Mouse (Mus musculus): ENCODE data around the gene Fam193b. TPM values are rescaled to one million over a fixed set of nuclear protein-coding genes. Genes with fewer than 3 reads are reported as not detected.
A peak's percentile ranks its signal among the peaks of the same experiment; 100 is the strongest.

The Fam193b gene
- polyA plus RNA-seq, 1 experiment from 2014 or later: 37.0 TPM

DNA sequence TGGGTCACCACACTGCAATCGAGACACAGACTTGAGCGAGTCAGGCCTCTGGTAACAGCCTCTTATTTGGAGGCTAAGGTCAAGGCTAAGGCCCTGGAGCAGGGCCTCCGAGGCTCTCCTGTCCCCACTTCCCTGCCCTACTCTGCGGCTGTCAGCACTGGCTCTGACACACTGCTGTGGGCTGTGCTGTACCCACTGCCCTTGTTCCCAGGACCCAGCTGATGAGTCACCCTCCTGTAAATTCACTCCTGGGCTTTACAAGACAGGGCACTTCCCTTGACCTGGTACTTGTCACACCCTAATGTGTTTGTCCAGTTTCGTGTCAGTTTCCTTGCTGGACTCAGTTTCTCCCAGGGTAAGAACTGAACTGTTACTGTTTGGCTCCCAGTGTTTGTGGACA is 22.5 kb downstream of the Fam193b start:
- no peak overlapping the region for H3K9ac ChIP-seq (replicated peaks; ENCODE audit: low read length)
- peaks cover 21% of the 10 kb centered on the region for H3K36me3 ChIP-seq (replicated peaks; ENCODE audit: control insufficient read depth, insufficient read depth, low read depth, low read length)
- no peak overlapping the region for H3K4me3 ChIP-seq (ENCODE audit: low read depth, low read length)
- H3K27me3 ChIP-seq (ENCODE audit: control insufficient read depth, insufficient read depth, low read length): no peaks in the 10 kb centered on the region
- H3K27ac ChIP-seq (replicated peaks; ENCODE audit: low read depth, low read length): no peak overlapping the region
- H3K4me1 ChIP-seq (ENCODE audit: control insufficient read depth, insufficient read depth, low read length): no peaks in the 10 kb centered on the region
- no peaks in the 10 kb centered on the region for H3K9me3 ChIP-seq (replicated peaks; ENCODE audit: control insufficient read depth, low read length)
- ATAC-seq (replicated peaks; ENCODE audit: insufficient number of reproducible peaks, low FRiP score, low TSS enrichment, low read depth) (no peak), DNase-seq (ENCODE audit: low spot score) (no peak)
- H3K4me2 ChIP-seq (ENCODE audit: low read depth, low read length): no peak overlapping the region
- 89% methylated on average over 5 of the region's 5 CpGs for WGBS

DNA sequence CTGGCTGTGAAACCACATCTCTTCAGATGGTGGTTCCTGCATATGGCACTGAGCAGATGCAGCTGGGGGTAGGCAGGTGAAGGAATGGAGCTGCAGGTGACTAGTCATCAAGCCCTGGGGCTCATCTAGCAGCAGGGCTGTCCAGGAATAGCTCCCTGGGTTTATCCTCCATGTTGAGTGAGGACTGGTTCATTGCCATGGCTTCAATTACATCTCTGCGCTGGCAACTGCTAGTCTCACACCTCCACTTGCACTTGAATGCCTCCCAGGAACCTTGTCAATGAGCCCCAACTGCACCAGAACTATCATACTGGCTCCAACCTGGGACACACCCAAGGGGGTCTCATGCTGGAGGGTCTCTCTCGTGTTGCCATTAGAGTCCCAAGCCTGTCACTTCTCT is 23.0 kb downstream of the Fam193b start:
- H3K27ac ChIP-seq (replicated peaks; ENCODE audit: low read depth, low read length): no peak overlapping the region
- H3K9me3 ChIP-seq (replicated peaks; ENCODE audit: control insufficient read depth, low read length): no peaks in the 10 kb centered on the region
- H3K4me3 ChIP-seq (ENCODE audit: low read depth, low read length): no peak overlapping the region
- no peak overlapping the region for H3K4me2 ChIP-seq (ENCODE audit: low read depth, low read length)
- ATAC-seq (replicated peaks; ENCODE audit: insufficient number of reproducible peaks, low FRiP score, low TSS enrichment, low read depth): no peak
- 92% methylated on average over 2 of the region's 2 CpGs for WGBS
- no peaks in the 10 kb centered on the region for H3K4me1 ChIP-seq (ENCODE audit: control insufficient read depth, insufficient read depth, low read length)
- DNase-seq (ENCODE audit: low spot score): no peak
- no peaks in the 10 kb centered on the region for H3K27me3 ChIP-seq (ENCODE audit: control insufficient read depth, insufficient read depth, low read length)
- peaks cover 19% of the 10 kb centered on the region for H3K36me3 ChIP-seq (replicated peaks; ENCODE audit: control insufficient read depth, insufficient read depth, low read depth, low read length)
- no peak overlapping the region for H3K9ac ChIP-seq (replicated peaks; ENCODE audit: low read length)

DNA sequence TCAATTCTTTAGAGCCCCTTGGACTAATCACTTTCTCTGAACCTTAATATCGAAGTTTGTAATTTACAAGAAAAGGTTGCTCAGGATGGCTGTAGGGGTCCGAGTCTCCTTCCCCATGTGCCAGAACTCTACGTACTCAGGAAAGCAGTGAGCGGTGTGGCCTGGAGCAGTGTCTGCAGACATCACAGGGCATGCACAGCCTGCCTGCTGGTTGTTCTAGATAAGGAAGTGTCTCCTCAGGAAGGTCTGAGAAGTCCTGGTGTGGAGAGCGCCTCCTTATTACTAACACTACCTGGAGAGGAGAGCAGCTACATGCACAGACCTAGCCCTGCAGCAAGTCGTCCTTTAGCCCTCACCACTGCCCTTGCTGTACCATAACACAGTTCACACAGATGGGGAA is 26.1 kb downstream of the Fam193b start:
- 86% methylated on average over 6 of the region's 6 CpGs for WGBS
- H3K9ac ChIP-seq (replicated peaks; ENCODE audit: low read length): no peak overlapping the region
- DNase-seq (ENCODE audit: low spot score): no peak
- H3K36me3 ChIP-seq (replicated peaks; ENCODE audit: control insufficient read depth, insufficient read depth, low read depth, low read length): peaks cover 18% of the 10 kb centered on the region
- no peaks in the 10 kb centered on the region for H3K9me3 ChIP-seq (replicated peaks; ENCODE audit: control insufficient read depth, low read length)
- H3K27me3 ChIP-seq (ENCODE audit: control insufficient read depth, insufficient read depth, low read length): no peaks in the 10 kb centered on the region
- H3K4me2 ChIP-seq (ENCODE audit: low read depth, low read length): no peak overlapping the region
- no peak overlapping the region for H3K27ac ChIP-seq (replicated peaks; ENCODE audit: low read depth, low read length)
- no peak overlapping the region for H3K4me3 ChIP-seq (ENCODE audit: low read depth, low read length)
- no peaks in the 10 kb centered on the region for H3K4me1 ChIP-seq (ENCODE audit: control insufficient read depth, insufficient read depth, low read length)
- no peak for ATAC-seq (replicated peaks; ENCODE audit: insufficient number of reproducible peaks, low FRiP score, low TSS enrichment, low read depth)

GRCm38 (mm10) chr13:55543447-55543846 is 27.5 kb downstream of the Fam193b start:
- Histone ChIP-seq H3K4me3 (ENCODE audit: low read depth, low read length) (no peak overlapping the region), H3K4me2 (ENCODE audit: low read depth, low read length) (no peak overlapping the region), H3K4me1 (ENCODE audit: control insufficient read depth, insufficient read depth, low read length) (no peaks in the 10 kb centered on the region), H3K27me3 (ENCODE audit: control insufficient read depth, insufficient read depth, low read length) (no peaks in the 10 kb centered on the region), H3K9ac (replicated peaks; ENCODE audit: low read length) (no peak overlapping the region), H3K36me3 (replicated peaks; ENCODE audit: control insufficient read depth, insufficient read depth, low read depth, low read length) (peaks cover 19% of the 10 kb centered on the region), H3K9me3 (replicated peaks; ENCODE audit: control insufficient read depth, low read length) (no peaks in the 10 kb centered on the region), H3K27ac (replicated peaks; ENCODE audit: low read depth, low read length) (no peak overlapping the region)
- DNase-seq (ENCODE audit: low spot score) (no peak), ATAC-seq (replicated peaks; ENCODE audit: insufficient number of reproducible peaks, low FRiP score, low TSS enrichment, low read depth) (no peak)
- WGBS: 91% methylated on average over 8 of the region's 8 CpGs

- Histone ChIP-seq H3K4me2 (ENCODE audit: low read depth, low read length) (no peak overlapping the region), H3K9ac (replicated peaks; ENCODE audit: low read length) (no peak overlapping the region), H3K9me3 (replicated peaks; ENCODE audit: control insufficient read depth, low read length) (no peaks in the 10 kb centered on the region), H3K27me3 (ENCODE audit: control insufficient read depth, insufficient read depth, low read length) (no peaks in the 10 kb centered on the region), H3K27ac (replicated peaks; ENCODE audit: low read depth, low read length) (no peak overlapping the region), H3K4me1 (ENCODE audit: control insufficient read depth, insufficient read depth, low read length) (no peaks in the 10 kb centered on the region), H3K4me3 (ENCODE audit: low read depth, low read length) (no peak overlapping the region), H3K36me3 (replicated peaks; ENCODE audit: control insufficient read depth, insufficient read depth, low read depth, low read length) (peaks cover 17% of the 10 kb centered on the region)
- 97% methylated on average over 4 of the region's 4 CpGs for WGBS
- ATAC-seq (replicated peaks; ENCODE audit: insufficient number of reproducible peaks, low FRiP score, low TSS enrichment, low read depth) (no peak), DNase-seq (ENCODE audit: low spot score) (no peak)
These were observed 28.0 kb downstream of the Fam193b start for GRCm38 (mm10) chr13:55542891-55543290.

DNA sequence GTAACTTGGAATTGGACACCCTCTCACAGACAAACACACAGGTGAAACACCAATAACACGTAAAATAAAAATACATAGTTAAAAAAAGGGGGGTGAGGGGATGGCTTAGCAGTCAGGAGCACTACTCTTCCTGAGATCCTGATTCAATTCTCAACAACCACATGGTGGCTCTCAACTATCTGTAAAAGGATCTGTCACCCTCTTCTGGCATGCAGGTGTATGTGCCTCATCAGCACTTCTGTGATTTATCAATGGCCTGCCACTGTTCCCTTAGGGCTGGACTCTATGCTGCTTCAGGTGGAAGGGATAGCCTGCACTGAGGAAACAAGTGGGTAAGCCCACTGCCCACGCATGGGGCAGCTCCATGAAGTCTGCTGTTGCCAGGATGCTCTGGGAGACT is 30.0 kb downstream of the Fam193b start:
- H3K27ac ChIP-seq (replicated peaks; ENCODE audit: low read depth, low read length): no peak overlapping the region
- H3K36me3 ChIP-seq (replicated peaks; ENCODE audit: control insufficient read depth, insufficient read depth, low read depth, low read length): peaks cover 12% of the 10 kb centered on the region
- no peak overlapping the region for H3K9ac ChIP-seq (replicated peaks; ENCODE audit: low read length)
- DNase-seq (ENCODE audit: low spot score): no peak
- H3K4me2 ChIP-seq (ENCODE audit: low read depth, low read length): no peak overlapping the region
- H3K4me1 ChIP-seq (ENCODE audit: control insufficient read depth, insufficient read depth, low read length): no peaks in the 10 kb centered on the region
- no peaks in the 10 kb centered on the region for H3K27me3 ChIP-seq (ENCODE audit: control insufficient read depth, insufficient read depth, low read length)
- no peaks in the 10 kb centered on the region for H3K9me3 ChIP-seq (replicated peaks; ENCODE audit: control insufficient read depth, low read length)
- 89% methylated on average over 2 of the region's 2 CpGs for WGBS
- ATAC-seq (replicated peaks; ENCODE audit: insufficient number of reproducible peaks, low FRiP score, low TSS enrichment, low read depth): no peak
- no peak overlapping the region for H3K4me3 ChIP-seq (ENCODE audit: low read depth, low read length)

- WGBS: 1% methylated on average over 70 of the region's 70 CpGs
- Histone ChIP-seq H3K9ac (replicated peaks; ENCODE audit: low read length) (peak within 1 kb of the TSS; percentile 73), H3K27ac (replicated peaks; ENCODE audit: low read depth, low read length) (peak within 1 kb of the TSS; percentile 67), H3K27me3 (ENCODE audit: control insufficient read depth, insufficient read depth, low read length) (no peaks in the 10 kb centered on the region), H3K4me1 (ENCODE audit: control insufficient read depth, insufficient read depth, low read length) (no peaks in the 10 kb centered on the region), H3K4me2 (ENCODE audit: low read depth, low read length) (peak within 1 kb of the TSS; percentile 90), H3K9me3 (replicated peaks; ENCODE audit: control insufficient read depth, low read length) (no peaks in the 10 kb centered on the region), H3K4me3 (ENCODE audit: low read depth, low read length) (peak within 1 kb of the TSS; percentile 87), H3K36me3 (replicated peaks; ENCODE audit: control insufficient read depth, insufficient read depth, low read depth, low read length) (peaks cover 13% of the 10 kb centered on the region)
- DNase-seq (ENCODE audit: low spot score) (peak; percentile 99), ATAC-seq (replicated peaks; ENCODE audit: insufficient number of reproducible peaks, low FRiP score, low TSS enrichment, low read depth) (peak; percentile 96)
These were observed 34.4 kb downstream of the Fam193b start, which contains the start of gene Ddx41 for GRCm38 (mm10) chr13:55536194-55537175. Gene Ddx41, minus strand, starts transcription at chr13:55536658.

DNA sequence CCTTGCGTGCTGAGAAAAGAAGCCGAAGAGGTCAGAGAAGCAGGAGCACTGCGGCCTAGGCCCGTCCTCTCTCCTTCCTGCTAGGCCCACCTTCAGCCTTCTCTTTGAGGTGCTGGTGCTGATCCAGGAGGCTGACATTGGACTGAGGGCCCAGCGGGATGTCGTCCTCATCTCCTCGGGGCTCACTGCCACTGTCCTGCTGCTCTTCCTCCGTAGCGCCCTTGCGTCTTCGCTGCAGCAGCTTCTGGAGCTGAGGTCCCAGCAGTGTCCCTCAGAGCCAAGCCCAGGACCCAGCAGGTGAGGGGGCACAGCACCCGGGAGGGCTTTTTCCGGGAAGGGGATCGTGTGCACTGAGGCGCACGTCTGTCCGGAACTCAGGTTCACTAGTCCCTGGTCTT is 35.1 kb downstream of the Fam193b start:
- Histone ChIP-seq H3K27ac (replicated peaks; ENCODE audit: low read depth, low read length) (peak overlapping the region; percentile 67), H3K9ac (replicated peaks; ENCODE audit: low read length) (peak overlapping the region; percentile 73), H3K27me3 (ENCODE audit: control insufficient read depth, insufficient read depth, low read length) (no peaks in the 10 kb centered on the region), H3K9me3 (replicated peaks; ENCODE audit: control insufficient read depth, low read length) (no peaks in the 10 kb centered on the region), H3K36me3 (replicated peaks; ENCODE audit: control insufficient read depth, insufficient read depth, low read depth, low read length) (peaks cover 16% of the 10 kb centered on the region), H3K4me3 (ENCODE audit: low read depth, low read length) (peak overlapping the region; percentile 87), H3K4me1 (ENCODE audit: control insufficient read depth, insufficient read depth, low read length) (no peaks in the 10 kb centered on the region), H3K4me2 (ENCODE audit: low read depth, low read length) (peak overlapping the region; percentile 90)
- DNase-seq (ENCODE audit: low spot score): no peak
- 0 out of 2 replicates have a peak, but pooled peaks have one; percentile 2 for ATAC-seq (replicated peaks; ENCODE audit: insufficient number of reproducible peaks, low FRiP score, low TSS enrichment, low read depth)
- 17% methylated on average over 17 of the region's 17 CpGs for WGBS

Data from embryonic facial prominence, embryonic 11.5 days (tissue).